Mouse (Mus musculus): ENCODE results near the gene Rapsn. TPM values are rescaled to one million over a fixed set of nuclear protein-coding genes. Genes with fewer than 3 reads are reported as not detected.

Gene Rapsn
- total RNA-seq, 1 experiment from 2014 or later: 2.6 TPM

DNA sequence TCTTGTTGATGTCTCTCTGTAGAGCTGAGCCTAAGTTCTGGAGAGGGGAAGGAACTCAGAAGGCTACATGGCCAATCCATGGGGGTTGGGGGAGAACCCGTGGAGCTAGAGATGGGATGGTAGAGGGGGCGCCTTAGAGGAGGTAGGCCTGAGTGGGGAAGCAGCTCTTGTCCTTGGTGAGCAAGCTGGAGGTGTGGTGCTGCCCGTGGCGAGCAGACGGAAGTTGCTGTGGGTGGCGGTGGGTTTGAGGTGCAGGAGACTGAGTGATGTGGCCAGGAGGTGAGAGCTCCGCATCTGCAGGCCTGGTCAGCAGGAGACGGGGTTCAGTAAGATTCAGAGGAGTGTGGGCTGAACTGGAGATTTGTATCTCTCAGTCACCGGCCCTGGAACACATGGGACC is 52.0 kb downstream of the Rapsn start:
- ATAC-seq (replicated peaks in 1 of 2; ENCODE audit: insufficient read depth in 1 of 2, low FRiP score in 2 of 2, low TSS enrichment in 1 of 2, low read depth in 1 of 2, poor library complexity in 2 of 2, severe bottlenecking in 2 of 2): peak in 1 of 2 experiments; percentile 16; a peak in 1 of 4 replicates

DNA sequence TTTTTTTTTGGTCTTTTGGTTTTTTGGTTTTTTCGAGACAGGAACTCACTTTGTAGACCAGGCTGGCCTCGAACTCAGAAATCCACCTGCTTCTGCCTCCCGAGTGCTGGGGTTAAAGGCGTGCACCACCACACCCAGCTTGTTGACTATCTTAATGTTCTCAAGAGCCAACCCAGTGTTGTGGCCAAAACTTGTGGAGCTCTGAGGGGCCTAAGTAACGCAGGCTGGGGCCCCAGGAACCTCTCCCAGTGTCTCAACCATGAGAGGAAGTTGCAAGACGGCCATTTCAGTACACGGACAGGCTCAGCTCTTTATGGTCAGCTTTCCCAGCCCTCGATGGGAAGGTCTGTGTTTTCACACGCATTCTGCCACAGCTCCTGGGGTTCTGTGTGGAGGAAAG is 53.6 kb downstream of the Rapsn start:
- ATAC-seq (replicated peaks in 1 of 2; ENCODE audit: insufficient read depth in 1 of 2, low FRiP score in 2 of 2, low TSS enrichment in 1 of 2, low read depth in 1 of 2, poor library complexity in 2 of 2, severe bottlenecking in 2 of 2): peak in 1 of 2 experiments; percentile 31; a peak in 1 of 4 replicates

DNA sequence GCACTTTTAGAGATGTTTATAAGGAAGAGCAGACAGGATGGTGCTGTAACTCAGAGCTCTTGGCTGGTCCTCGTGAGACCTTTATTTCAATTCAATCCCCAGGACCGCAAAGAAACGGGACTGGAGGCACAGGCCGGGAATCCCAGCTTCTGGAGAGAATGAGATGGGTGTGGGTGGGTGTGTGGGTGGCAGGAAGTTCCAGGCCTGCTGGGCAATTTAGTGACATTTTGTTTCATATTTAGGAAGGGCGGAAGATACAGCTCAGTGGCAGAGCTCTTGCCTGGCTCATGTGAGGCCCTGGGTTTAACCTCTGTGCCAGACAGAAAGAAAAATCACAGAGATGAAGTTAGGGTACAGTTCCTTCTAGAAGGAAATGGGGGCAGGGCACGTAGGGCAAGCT is 54.8 kb downstream of the Rapsn start:
- no peak for ATAC-seq (replicated peaks in 1 of 2; ENCODE audit: insufficient read depth in 1 of 2, low FRiP score in 2 of 2, low TSS enrichment in 1 of 2, low read depth in 1 of 2, poor library complexity in 2 of 2, severe bottlenecking in 2 of 2)

DNA sequence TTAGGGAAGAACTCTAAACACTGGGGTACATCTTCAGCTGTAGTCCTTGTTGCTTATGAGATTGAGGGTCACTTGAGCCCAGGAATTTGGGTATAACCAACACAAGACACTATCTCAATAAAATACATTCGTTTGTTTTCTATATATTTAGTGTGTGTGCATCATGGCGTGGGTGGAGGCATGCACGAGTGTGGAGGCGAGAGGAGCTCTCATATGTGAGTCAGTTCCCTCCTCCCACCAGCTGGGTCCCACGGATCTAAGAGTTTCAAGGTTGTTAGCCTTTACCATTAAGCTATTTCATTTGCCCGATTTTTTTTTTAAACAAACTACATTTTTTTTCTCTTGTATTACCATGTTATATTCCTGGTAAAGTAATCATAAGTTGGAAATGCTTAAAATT is 55.4 kb downstream of the Rapsn start:
- ATAC-seq (replicated peaks in 1 of 2; ENCODE audit: insufficient read depth in 1 of 2, low FRiP score in 2 of 2, low TSS enrichment in 1 of 2, low read depth in 1 of 2, poor library complexity in 2 of 2, severe bottlenecking in 2 of 2): no peak

Other genes starting within 250 kb of the Rapsn start
- 138 and 140 TPM in 2 replicates for gene Mtch2, start 188.5 kb upstream of the Rapsn start, total RNA-seq (2017)
- not detected in 2 replicates for gene C1qtnf4, start 149.8 kb upstream of the Rapsn start, total RNA-seq (2017)
- gene Kbtbd4, start 130.9 kb upstream of the Rapsn start, total RNA-seq (2017): 25.1 and 37.2 TPM in 2 replicates
- 62.2 and 92.6 TPM in 2 replicates for gene Ndufs3, start 130.8 kb upstream of the Rapsn start, total RNA-seq (2017)
- gene Celf1, start 95.2 kb upstream of the Rapsn start, total RNA-seq (2017): 34.6 and 53.8 TPM in 2 replicates
- 238 and 247 TPM in 2 replicates for gene Psmc3, start 18.4 kb downstream of the Rapsn start, total RNA-seq (2017)
- gene Slc39a13, start 34.8 kb downstream of the Rapsn start, total RNA-seq (2017): 12.1 and 16.8 TPM in 2 replicates
- 58.4 and 63.2 TPM in 2 replicates for gene Spi1, start 46.8 kb downstream of the Rapsn start, total RNA-seq (2017)
- gene Mybpc3, start 82.5 kb downstream of the Rapsn start, total RNA-seq (2017): 0.69 TPM in 1 of 2 replicates, not detected in the other
- 41.4 and 56.5 TPM in 2 replicates for gene Madd, start 148.2 kb downstream of the Rapsn start, total RNA-seq (2017)
- gene Nr1h3, start 167.2 kb downstream of the Rapsn start, total RNA-seq (2017): 0.25 TPM in 1 of 2 replicates, not detected in the other
- 7.9 and 11.4 TPM in 2 replicates for gene Acp2, start 167.3 kb downstream of the Rapsn start, total RNA-seq (2017)
- 30.8 and 33.9 TPM in 2 replicates for gene Ddb2, start 201.4 kb downstream of the Rapsn start, total RNA-seq (2017)
- gene Pacsin3, start 220.3 kb downstream of the Rapsn start, total RNA-seq (2017): 0.35 and 3.0 TPM in 2 replicates
- 32.4 and 47.7 TPM in 2 replicates for gene Arfgap2, start 229.4 kb downstream of the Rapsn start, total RNA-seq (2017)

All from hematopoietic stem cell, adult 5-6 weeks (primary cell).